Mouse (Mus musculus) gastrocnemius, adult 8-10 months (tissue): ENCODE data around the gene Dgkg. TPM values are rescaled to one million over a fixed set of nuclear protein-coding genes. Genes with fewer than 3 reads are reported as not detected.

Experiments
- DNase-seq, 2 experiments: peaks; one replicate each; pipeline ENCODE4 v3.0.0; 2022; ENCODE audit warnings: low spot score in 2 of 2
- total RNA-seq, 4 experiments: library from RNA; stranded (reverse); gene quantifications; 2 replicates each; pipeline ENCODE4 v1.2.4; 2022

The Dgkg gene
- under 1 TPM; 0.07 to 0.75 (median 0.22) TPM for total RNA-seq

DNA sequence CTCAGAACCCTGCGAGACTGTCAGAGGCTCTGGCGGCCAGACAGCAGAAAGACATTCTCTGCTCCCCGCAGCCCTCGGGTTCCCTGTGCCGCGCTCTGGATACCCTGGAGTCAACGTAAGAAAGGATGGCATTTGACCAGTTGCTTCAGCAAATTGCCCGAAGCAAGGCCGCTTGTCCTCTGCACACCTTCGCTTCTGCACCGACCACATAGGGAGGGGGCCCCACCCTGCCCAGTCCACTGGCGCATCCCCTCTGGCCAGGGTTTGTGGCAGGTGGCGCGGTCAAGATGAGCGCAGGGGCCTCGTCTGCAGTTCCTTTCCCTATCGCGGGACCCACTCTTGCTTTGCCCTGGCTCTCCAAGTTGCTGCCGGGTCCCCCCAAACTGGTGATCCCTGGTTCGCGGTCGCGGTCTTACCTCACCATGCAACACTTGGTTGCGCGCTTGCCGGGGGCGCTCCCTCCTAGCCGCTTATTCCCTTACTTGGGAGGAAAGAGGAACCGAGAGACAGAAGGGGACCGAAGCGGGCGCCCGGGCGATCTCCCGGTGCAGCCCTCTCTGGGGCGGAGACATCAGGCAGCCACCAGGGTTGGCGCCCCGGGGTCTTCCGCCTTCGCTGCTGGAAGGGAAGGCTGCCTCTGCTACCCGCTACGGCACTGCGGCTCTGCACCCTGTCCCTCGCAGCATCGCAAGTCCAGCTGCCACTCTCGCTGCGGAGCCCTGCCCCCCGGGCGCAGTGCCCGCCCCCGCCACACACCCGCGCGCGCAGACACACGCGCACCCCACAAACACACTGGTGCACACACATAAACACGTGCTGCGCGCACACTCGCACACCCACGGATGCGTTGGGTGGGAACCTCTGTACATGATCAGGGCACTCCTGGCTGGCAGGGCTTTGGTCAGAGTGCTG lies at the start of gene Dgkg:
TSS of gene Dgkg (minus strand) at position 689 of the 912 bp plus-strand sequence.
- no peak for DNase-seq

DNA sequence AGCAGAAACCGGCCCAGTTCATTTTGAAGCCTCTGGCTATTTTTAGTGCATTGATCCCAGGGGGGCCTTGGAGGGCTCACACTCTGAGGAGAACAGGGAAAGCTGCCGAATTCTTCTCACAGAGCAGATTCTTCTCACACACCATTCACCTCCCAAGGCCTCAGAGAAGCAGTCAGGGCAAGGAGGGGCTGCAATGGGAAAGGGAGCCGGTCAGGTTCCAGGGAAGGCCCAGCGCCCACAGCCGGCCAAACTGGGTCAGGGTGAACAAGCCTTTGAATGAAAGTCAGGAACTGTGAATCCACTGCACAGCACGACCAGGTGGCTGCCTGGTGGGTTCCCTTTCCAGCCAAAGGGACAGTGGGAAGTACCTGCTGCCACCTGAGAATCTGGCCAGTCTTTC lies 47.9 kb upstream of the Dgkg start:
- DNase-seq, result no peak

- no peak for DNase-seq
These were observed 47.1 kb upstream of the Dgkg start for GRCm38 (mm10) chr16:22704136-22704535.

GRCm38 (mm10) chr16:22698846-22699760 lies 42.1 kb upstream of the Dgkg start:
- DNase-seq, result peak; percentile 8 to 41

- DNase-seq, result no peak
These were observed 41.1 kb upstream of the Dgkg start for GRCm38 (mm10) chr16:22698101-22698500.

GRCm38 (mm10) chr16:22689622-22690021 lies 32.6 kb upstream of the Dgkg start:
- DNase-seq, result no peak

- DNase-seq, result no peak
These were observed 30.8 kb upstream of the Dgkg start for GRCm38 (mm10) chr16:22687711-22688230.

DNA sequence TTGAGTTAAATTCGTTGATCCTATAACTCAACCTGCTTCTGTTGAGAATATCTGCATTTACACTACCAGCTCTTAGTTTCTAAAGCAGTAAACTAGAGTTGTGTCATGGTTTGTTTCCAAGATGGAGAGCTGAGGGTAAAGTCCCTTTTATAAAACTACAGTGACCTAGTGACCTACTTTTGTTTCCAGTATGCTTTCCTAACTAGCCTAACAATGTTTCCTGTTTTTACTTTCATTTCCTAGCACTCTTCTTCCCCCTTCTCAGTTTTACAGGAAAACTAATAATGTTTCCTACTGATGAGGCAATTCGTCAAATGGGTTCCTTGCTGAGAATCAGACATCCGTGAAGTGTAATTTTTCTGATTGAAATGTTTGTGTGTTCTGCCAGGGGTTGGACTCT lies 26.6 kb upstream of the Dgkg start:
- DNase-seq, result no peak

DNA sequence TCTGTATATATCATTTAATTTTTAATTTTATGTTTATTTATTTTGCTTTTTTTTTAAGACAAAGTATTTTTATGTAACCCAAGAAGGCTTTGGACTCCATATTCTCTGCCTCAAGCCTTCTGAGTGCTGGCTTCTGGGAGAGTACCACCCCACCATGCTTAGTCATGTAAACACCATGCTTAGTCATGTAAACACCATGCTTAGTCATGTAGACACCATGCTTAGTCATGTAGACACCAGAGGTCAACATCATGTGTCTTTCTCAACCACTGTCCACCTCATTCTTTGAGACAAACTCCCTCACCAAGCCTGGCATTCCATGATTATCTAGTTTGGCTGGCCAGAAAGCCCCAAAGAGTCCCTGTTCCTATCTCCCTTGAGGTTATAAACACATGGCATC lies 25.7 kb upstream of the Dgkg start:
- DNase-seq, result no peak

DNA sequence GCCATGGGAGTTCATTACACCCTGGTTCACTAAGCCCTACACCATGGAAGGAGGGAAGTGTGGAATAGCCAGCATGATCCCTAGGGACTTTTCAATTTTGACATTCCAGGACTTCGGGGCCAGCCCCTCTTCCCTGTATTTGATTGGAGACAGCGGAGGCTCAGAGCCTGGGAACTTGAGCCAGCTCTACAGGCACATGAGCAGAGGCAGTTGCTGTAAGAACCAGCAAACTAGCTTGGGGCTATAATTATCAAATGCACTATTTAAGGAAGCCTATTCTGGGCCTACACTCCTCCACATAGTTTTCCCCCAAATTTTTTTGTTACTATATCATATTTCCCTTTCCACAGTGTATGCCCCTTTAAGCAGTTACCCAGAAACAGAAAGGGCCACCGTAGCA lies 22.6 kb upstream of the Dgkg start:
- DNase-seq, result no peak

DNA sequence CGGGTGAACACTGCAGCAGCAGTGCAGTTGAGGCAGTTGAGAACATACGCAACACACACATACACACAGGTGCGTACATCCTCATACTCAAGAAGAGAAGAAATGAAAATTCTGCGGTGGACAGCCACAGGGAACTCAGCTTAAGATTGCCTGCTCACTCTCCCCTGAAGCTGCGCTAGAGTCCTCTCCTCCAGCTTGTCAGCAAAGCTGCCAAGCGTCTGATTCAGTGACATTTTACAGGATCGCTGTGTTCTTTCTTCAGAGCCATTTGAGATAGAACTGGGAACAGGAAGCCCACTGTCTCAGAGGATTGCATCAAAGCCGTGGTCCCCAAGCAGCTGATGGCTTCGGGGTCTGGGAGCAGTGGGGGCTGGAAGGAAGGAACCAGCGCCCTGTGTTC lies 17.6 kb upstream of the Dgkg start:
- DNase-seq, result no peak

DNA sequence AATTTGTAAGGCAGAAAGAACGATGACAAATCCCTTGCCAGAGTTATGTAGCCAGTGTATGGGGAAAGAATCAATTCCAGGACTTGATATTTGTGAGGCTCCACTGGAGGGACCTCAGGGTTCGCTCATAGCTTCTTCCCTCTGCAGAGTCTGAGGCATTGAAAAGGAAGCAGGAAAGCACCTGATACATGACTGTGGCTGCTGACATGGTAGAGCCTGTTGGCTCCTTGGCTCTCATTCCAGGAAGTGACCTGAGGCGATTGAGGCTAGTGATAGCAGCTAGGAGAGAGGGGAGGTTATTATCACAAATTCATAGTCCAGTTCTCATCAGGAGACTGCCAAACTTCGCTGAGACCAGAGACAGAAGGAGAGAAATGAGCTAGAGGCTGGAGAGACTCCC lies 17.1 kb upstream of the Dgkg start:
- DNase-seq, result no peak

GRCm38 (mm10) chr16:22664033-22664432 lies 7.0 kb upstream of the Dgkg start:
- no peak for DNase-seq

- no peak for DNase-seq
These were observed 6.1 kb upstream of the Dgkg start for GRCm38 (mm10) chr16:22663136-22663535.

DNA sequence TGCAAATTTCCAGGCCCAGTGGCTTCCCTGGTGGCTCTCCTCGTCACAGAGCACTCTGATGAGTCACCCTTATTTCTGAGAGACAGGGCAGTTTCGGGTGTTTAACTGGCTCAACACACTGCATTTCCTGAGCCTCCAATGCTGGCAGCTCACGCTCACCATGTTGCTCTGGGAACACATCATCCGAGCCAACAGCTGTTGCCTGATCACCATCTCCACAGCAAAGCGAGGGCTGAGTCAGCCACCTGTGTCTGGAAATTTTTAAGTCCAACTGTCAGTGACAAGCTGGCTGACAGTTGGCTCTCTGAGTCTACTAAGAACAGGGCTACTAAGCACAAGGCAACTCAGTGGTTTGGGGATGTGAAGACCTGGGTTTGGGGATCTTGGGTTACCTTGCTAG lies 4.1 kb upstream of the Dgkg start:
- no peak for DNase-seq

GRCm38 (mm10) chr16:22657874-22658789 lies 1.1 kb upstream of the Dgkg start:
- no peak for DNase-seq

- no peak for DNase-seq
These were observed 1.2 kb downstream of the Dgkg start for GRCm38 (mm10) chr16:22655812-22656211.

GRCm38 (mm10) chr16:22655223-22655622 lies 1.8 kb downstream of the Dgkg start:
- no peak for DNase-seq

DNA sequence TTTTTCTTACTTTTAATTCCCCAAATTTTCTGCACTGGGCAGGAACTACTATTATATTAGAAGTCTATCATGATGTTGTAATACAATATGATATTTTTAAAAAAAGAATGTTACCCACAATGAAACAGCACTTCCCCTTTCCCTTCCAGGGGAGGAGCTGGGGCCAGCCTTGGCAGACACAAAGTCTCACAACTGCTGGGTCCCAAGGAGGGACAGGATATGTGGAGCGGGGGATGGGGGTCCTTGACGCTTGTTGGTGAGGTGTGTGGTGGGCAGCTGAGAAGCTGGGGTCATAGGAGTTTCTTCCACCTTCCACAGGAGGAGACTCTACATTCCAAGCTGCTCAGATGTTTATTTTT lies 2.6 kb downstream of the Dgkg start:
- DNase-seq, result no peak

DNA sequence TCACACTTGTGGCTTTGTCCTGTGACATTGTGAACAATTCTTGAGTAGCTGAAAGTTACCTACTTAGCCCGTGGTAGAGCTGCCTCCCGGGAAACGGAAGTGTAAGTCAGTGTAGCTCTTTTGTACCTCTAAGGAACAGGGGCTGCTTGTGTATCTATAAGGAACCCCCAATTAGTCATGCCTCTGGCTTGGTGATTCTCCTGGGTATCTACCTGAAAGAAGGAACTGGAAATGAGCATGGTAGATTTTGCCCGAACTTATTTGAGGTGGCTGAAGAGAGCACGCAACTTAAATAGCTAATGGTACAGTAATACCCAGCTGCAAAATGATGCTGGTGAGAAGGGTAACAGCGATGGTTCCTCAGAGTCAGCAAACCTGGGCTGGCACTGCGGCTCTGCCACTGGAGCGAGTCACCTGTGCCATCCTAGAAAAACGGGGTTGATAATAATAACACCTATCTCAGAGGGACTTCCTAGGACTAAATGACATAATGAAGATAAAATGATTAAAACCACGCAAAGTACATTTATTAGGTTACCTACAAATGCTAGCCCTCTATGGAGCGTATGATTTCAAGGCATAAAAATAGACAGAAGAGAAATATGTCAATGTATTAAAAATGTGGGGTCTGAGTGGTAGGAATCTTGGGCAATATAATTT lies 3.1 kb downstream of the Dgkg start:
- no peak for DNase-seq
